Mouse (Mus musculus): ENCODE measurements at regions not wholly inside any gene's neighbourhood (a gene's known extent, or its start where the extent isn't known, plus 50 kb on each side); places are given as distances from the start of the nearest gene placed in this dataset.
"Not testable (repeated sequence)": the region's sequence is repeated elsewhere in the genome, so short reads cannot be mapped to it uniquely, and the experiment has no call there.

DNA sequence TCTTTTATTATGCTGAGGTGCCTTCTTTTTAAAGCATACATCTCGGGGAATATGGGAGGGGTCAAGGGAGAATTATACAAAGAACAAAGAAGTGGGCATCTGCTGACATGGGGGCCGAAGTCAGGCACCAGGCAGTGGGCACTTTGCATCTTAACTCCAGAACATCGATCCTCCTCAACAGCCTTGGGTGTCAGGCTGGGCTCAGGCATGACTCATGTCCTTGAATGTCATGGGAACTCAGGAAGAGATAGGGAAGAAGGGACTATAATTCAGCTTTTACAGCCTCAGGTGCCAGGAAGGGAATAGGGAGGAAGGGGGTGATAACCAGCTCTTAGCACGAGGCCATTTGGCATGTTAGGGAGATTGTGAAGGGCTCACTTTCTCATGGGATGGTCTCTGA lies 85.6 kb upstream of the Ptprz1 start:
- H3K36me3 ChIP-seq; H3K27me3 ChIP-seq; H3K9me3 ChIP-seq; H3K27ac ChIP-seq; H3K4me2 ChIP-seq (replicated peaks); ATAC-seq (ENCODE audit: insufficient number of reproducible peaks, insufficient read depth, low FRiP score, low TSS enrichment); H3K4me3 ChIP-seq; H3K9ac ChIP-seq; H3K4me1 ChIP-seq: not testable (repeated sequence)
- WGBS, result 88% methylated on average over 4 of the region's 4 CpGs

DNA sequence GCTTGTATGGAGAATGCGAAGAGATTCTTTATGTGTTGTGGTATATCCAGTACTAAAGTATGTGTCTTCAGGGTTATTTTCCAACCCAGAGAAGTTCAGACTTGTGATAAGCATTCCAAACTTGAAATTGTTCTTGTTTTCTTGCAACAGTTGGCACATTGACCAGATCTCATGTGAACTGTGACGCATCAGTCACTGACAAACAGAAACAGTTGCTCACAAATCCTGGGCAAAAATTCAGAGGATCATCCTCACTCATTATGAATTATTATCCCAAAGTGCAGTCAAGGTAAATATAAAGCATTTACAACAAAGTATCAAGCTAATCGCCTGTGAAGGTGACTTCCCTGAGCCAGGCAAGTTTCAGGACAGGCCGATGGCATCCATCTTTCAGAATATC lies 83.5 kb upstream of the Ptprz1 start:
- no peak overlapping the region for H3K9ac ChIP-seq
- no peaks in the 10 kb centered on the region for H3K4me1 ChIP-seq
- H3K4me2 ChIP-seq (replicated peaks), result no peak overlapping the region
- H3K9me3 ChIP-seq, result no peaks in the 10 kb centered on the region
- H3K4me3 ChIP-seq, result no peak overlapping the region
- WGBS, result 93% methylated on average over 4 of the region's 4 CpGs
- no peak overlapping the region for H3K27ac ChIP-seq
- H3K36me3 ChIP-seq, result no peaks in the 10 kb centered on the region
- ATAC-seq (ENCODE audit: insufficient number of reproducible peaks, insufficient read depth, low FRiP score, low TSS enrichment), result no peak
- H3K27me3 ChIP-seq, result no peaks in the 10 kb centered on the region

DNA sequence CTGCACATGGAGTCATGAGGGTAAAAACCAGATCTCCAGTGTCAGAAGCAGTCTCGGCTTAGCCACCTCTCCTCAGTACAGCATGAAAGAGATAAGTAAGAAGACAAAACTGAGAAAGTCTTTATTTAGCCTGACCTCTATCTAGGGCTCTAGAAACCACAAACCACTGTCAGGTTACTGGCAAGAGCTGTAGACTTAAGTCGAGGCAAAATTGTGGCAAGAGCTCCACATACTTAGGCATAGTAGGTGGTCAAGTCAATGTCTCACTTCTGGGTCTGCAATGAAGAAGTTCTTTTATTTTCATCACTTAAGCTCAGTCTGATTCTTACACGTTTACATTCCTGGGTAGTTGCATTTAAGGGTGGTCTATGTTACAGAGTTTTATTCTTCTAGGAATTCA lies 82.7 kb upstream of the Ptprz1 start:
- no peaks in the 10 kb centered on the region for H3K36me3 ChIP-seq
- no peak overlapping the region for H3K4me2 ChIP-seq (replicated peaks)
- no peak overlapping the region for H3K4me3 ChIP-seq
- no peaks in the 10 kb centered on the region for H3K27me3 ChIP-seq
- WGBS, result 73% methylated on average over 3 of the region's 3 CpGs
- no peaks in the 10 kb centered on the region for H3K9me3 ChIP-seq
- no peak for ATAC-seq (ENCODE audit: insufficient number of reproducible peaks, insufficient read depth, low FRiP score, low TSS enrichment)
- no peak overlapping the region for H3K27ac ChIP-seq
- no peaks in the 10 kb centered on the region for H3K4me1 ChIP-seq
- no peak overlapping the region for H3K9ac ChIP-seq

DNA sequence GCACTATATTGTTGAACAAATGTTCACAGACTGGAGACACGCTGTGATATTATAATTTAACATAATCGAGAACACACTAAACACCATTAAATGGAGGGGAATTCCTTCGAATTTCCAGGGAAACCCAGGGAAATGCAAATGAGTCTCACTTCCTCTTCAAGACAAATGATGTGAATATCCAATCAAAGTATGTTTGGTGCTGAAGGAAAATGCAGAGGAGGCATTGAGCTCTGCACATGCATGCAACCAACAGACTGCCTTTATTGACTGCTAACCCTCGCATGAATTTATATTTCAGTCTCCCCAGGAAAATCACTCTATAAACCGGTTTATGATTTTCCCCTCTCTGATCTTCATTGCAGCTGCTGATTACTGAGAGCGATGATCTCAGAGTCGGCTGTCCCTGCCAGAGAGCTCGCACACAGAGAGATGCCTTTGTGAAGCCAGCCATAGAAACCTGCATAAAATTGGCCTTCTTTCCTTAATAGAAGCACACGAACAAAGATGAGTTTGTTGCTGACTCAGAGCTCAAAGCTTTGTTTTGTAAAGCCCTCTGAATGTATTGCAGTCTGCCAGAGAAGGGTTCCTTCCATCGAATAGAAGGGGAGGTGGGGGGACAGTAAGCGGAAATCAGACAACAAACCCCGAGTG lies 81.1 kb upstream of the Ptprz1 start:
- H3K4me3 ChIP-seq, result no peak overlapping the region
- no peak for ATAC-seq (ENCODE audit: insufficient number of reproducible peaks, insufficient read depth, low FRiP score, low TSS enrichment)
- H3K27ac ChIP-seq, result no peak overlapping the region
- H3K9ac ChIP-seq, result no peak overlapping the region
- 0 out of 2 replicates have a peak overlapping the region, but pooled peaks have one; percentile 8 for H3K4me2 ChIP-seq (replicated peaks)
- H3K36me3 ChIP-seq, result no peaks in the 10 kb centered on the region
- H3K9me3 ChIP-seq, result no peaks in the 10 kb centered on the region
- no peaks in the 10 kb centered on the region for H3K4me1 ChIP-seq
- H3K27me3 ChIP-seq, result no peaks in the 10 kb centered on the region
- 32% methylated on average over 12 of the region's 12 CpGs for WGBS

DNA sequence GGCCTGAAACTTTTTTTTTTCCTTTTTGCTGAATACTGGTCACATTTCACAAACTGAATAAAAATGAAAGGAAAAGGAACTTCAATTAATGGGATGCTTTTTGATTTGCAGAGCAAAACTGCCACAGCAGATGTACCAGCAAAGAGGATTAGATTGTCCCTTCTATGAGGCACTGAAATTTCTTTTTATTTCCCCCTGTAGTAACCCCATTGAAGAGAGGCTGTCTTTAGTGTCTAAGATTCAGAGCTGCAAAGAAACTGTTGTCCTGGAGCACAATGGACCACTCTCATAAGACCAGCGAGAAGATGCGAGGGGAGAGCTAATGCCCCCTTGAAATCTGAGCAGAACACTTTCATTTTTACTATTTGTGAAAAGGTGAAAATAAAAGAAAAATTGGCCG lies 80.5 kb upstream of the Ptprz1 start:
- H3K27ac ChIP-seq, result no peak overlapping the region
- H3K9ac ChIP-seq, result no peak overlapping the region
- H3K4me1 ChIP-seq, result no peaks in the 10 kb centered on the region
- no peak overlapping the region for H3K4me3 ChIP-seq
- H3K36me3 ChIP-seq, result no peaks in the 10 kb centered on the region
- WGBS, result 39% methylated on average over 3 of the region's 3 CpGs
- H3K27me3 ChIP-seq, result no peaks in the 10 kb centered on the region
- ATAC-seq (ENCODE audit: insufficient number of reproducible peaks, insufficient read depth, low FRiP score, low TSS enrichment), result no peak
- H3K4me2 ChIP-seq (replicated peaks), result 0 out of 2 replicates have a peak overlapping the region, but pooled peaks have one; percentile 8
- no peaks in the 10 kb centered on the region for H3K9me3 ChIP-seq

DNA sequence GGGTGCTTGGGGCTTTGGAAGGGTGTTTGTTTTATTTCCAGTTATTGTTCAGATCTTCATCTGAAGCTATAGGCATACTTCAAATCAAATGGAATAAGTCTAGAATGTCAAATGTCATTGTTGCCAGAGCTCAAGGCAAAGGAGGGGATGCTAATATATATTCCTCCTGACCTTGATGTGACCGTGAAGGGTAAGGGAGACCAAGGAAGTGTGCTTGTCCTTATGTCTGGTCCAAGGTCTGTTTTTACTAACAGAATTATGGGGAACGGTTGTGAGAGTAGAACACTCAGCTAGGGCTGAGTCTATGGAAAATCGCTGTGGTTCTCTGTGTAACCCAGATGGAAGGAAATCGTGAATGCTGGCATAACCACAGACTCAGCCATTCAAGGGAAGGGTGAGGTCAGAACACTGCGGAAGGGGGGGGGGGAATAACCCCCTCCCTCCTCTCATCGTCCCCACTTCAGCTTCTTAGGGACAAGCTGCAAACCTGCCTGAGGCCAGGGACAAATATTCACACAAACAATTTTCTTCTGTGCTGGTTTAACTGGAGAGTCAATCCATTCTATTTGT lies 79.9 kb upstream of the Ptprz1 start:
- ATAC-seq (ENCODE audit: insufficient number of reproducible peaks, insufficient read depth, low FRiP score, low TSS enrichment), result no peak
- H3K27me3 ChIP-seq, result no peaks in the 10 kb centered on the region
- 40% methylated on average over 6 of the region's 6 CpGs for WGBS

DNA sequence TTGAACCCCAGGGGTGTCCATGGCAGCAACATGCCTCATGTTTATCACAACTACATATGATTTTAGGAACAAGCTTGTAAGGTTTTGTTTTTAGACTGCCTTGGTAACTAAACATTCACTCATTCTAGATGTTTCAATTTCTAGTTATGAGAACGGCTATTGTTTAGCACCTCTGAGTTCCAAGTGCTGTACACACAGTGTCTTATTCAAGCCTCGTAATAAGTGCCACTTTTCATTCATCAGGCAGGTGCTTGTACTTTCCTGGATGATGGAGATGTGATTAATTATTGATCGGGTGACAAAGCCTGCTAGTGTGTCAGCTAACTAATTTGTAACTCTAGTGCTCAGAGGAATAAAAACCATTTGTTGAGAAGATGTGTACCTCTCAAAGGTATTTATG lies 73.4 kb upstream of the Ptprz1 start:
- 71% methylated on average over 3 of the region's 3 CpGs for WGBS
- no peak for ATAC-seq (ENCODE audit: insufficient number of reproducible peaks, insufficient read depth, low FRiP score, low TSS enrichment)
- Histone ChIP-seq H3K9me3 (no peaks in the 10 kb centered on the region), H3K4me1 (no peaks in the 10 kb centered on the region), H3K9ac (no peak overlapping the region), H3K27ac (no peak overlapping the region), H3K36me3 (no peaks in the 10 kb centered on the region), H3K27me3 (no peaks in the 10 kb centered on the region), H3K4me3 (no peak overlapping the region), H3K4me2 (replicated peaks) (no peak overlapping the region)

More for the DNA sequence above, 79.9 kb upstream of the Ptprz1 start:
- H3K4me2 ChIP-seq (replicated peaks), result no peak overlapping the region
- H3K4me1 ChIP-seq, result no peaks in the 10 kb centered on the region
- H3K36me3 ChIP-seq, result no peaks in the 10 kb centered on the region
- no peak overlapping the region for H3K9ac ChIP-seq
- H3K4me3 ChIP-seq, result no peak overlapping the region
- 0 out of 2 replicates have a peak overlapping the region, but pooled peaks have one; percentile 17 for H3K27ac ChIP-seq
- no peaks in the 10 kb centered on the region for H3K9me3 ChIP-seq

DNA sequence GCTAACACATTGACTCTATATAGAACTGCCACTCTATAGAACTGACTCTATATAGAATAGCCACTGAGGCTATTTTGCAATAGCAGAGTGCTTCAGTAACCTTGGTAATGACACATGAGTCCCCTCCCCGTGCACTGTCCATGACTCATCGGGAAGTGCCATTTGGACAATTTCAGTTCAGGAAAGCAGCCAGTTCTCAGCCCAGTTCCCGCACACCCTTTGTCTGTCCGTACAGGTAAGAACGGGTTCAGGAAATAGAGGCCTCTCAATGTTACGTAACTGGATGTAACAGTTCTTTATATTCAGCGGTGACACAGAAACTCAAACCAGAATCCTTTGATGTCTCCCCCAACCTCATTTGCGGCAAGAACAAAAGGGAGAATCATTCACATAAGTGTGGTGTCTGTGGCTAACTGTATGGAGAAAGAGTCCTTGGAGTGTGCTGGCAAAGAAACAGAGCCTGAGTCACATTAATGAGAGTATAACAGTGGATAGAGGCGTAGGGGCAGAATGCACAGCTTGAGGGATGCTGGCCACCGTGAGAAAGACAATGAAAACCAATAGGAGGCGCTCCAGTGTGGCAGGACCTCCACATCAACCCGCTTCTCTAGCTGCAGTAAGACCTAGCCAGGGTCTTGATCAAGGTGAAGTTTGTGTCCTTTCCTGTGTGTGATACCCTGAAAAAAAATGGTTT lies 72.8 kb upstream of the Ptprz1 start:
- H3K9ac ChIP-seq, result no peak overlapping the region
- no peaks in the 10 kb centered on the region for H3K4me1 ChIP-seq
- no peak for ATAC-seq (ENCODE audit: insufficient number of reproducible peaks, insufficient read depth, low FRiP score, low TSS enrichment)
- no peak overlapping the region for H3K4me3 ChIP-seq
- H3K4me2 ChIP-seq (replicated peaks), result no peak overlapping the region
- 61% methylated on average over 12 of the region's 12 CpGs for WGBS
- H3K36me3 ChIP-seq, result no peaks in the 10 kb centered on the region
- H3K27me3 ChIP-seq, result no peaks in the 10 kb centered on the region
- H3K27ac ChIP-seq, result no peak overlapping the region
- no peaks in the 10 kb centered on the region for H3K9me3 ChIP-seq

DNA sequence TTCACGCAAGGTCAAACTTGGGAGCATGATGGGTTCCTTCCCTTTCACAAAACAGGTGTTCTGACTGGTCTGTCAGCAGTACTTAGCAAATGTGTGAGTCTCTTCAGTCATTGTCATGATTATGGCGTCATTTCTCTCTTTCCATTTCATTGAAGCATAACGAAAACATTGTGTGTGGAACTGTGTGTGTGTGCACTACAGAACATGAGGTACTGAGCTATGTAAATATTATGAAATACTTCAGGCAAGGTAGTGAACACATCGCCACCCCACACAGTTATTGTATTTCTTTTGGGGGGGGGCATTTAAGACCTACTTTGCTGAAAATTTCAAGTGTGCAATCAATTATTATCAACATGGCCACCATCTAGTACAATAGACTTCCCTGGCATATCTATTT lies 71.4 kb upstream of the Ptprz1 start:
- no peak overlapping the region for H3K9ac ChIP-seq
- no peak overlapping the region for H3K4me2 ChIP-seq (replicated peaks)
- H3K27ac ChIP-seq, result no peak overlapping the region
- no peaks in the 10 kb centered on the region for H3K4me1 ChIP-seq
- no peak overlapping the region for H3K4me3 ChIP-seq
- H3K27me3 ChIP-seq, result no peaks in the 10 kb centered on the region
- WGBS, result 83% methylated on average over 4 of the region's 4 CpGs
- no peak for ATAC-seq (ENCODE audit: insufficient number of reproducible peaks, insufficient read depth, low FRiP score, low TSS enrichment)
- no peaks in the 10 kb centered on the region for H3K9me3 ChIP-seq
- H3K36me3 ChIP-seq, result no peaks in the 10 kb centered on the region

DNA sequence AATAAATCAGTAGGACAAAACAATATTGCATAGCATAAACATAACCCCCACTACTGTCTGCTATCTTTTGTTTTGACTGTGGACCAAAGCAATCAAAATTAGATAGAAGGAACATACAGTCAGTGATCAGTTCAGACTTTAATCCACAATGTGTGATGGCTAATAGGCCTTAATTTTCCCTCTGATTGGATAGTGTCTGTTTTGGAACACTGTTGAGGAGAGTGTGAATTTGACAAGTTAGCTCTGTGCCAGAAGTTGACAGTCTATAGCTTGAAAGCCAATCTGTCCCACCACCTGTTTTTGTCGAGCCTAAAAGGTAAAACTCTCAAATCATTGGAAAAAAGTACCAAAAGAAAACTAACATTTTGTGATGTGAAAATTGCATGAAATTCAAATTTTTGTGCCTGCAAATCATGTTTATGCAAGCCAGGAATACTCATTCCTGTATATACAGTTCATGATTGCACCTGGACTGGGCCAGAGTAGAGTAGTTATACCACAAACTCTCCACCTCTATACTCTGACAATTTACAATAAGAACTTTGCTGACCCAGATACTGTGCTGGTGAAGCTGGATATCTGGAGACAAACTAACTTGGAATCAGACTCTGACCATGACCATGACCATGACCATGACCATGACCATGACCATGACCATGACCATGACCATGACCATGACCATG lies 50.1 kb upstream of the Ptprz1 start:
- 86% methylated on average over 1 of the region's 1 CpGs for WGBS
- no peak overlapping the region for H3K4me2 ChIP-seq (replicated peaks)
- H3K36me3 ChIP-seq, result no peaks in the 10 kb centered on the region
- no peaks in the 10 kb centered on the region for H3K27me3 ChIP-seq
- no peak for ATAC-seq (ENCODE audit: insufficient number of reproducible peaks, insufficient read depth, low FRiP score, low TSS enrichment)
- H3K4me1 ChIP-seq, result no peaks in the 10 kb centered on the region
- no peaks in the 10 kb centered on the region for H3K9me3 ChIP-seq
- H3K9ac ChIP-seq, result no peak overlapping the region
- no peak overlapping the region for H3K27ac ChIP-seq
- H3K4me3 ChIP-seq, result no peak overlapping the region

Data from embryonic facial prominence, embryonic 12.5 days (tissue).